Mouse (Mus musculus): Measurements from ENCODE around the gene Fam161b. TPM values are rescaled to one million over a fixed set of nuclear protein-coding genes. Genes with fewer than 3 reads are reported as not detected.

Fam161b gene
- polyA plus RNA-seq, 1 experiment from 2014 or later, result 5.9 TPM

DNA sequence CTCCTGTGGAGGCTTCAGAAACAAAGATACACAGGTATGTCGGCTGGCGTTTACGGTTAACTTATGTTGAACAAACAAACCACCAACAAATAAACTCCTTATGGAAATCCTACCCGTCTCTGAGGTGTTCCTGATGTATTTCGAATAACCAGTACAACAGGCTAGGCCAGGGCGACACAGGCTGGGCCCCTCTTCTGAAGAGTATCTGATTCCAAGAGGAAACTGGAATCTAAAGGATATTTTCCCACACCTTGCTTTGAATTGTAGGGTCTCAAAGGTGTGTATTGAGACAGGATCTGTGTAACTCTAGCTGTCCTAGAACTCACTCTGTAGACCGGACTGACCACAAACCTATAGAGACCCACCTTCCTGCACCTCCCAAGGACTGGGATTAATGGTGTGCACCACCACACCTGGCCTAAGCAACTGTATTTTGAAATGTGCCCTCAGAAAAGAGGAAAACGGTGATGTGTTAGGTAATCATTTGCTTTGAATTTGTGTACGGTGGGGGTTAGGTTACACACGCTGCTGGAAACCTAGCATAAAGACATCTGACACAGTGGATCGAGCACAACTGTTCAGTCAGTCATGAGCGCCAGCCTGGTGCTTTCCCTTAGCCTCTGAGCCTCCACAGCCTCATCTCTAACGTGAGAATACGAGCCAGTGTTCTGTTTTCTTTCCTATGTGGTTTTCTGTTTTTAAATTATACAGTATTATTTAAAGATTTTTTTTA, 35.5 kb upstream of the Fam161b start:
- WGBS, result 90% methylated on average over 14 of the region's 14 CpGs
- Histone ChIP-seq H3K9me3 (replicated peaks) (no peaks in the 10 kb centered on the region), H3K27me3 (ENCODE audit: low read depth, poor library complexity, severe bottlenecking) (no peaks in the 10 kb centered on the region), H3K27ac (replicated peaks) (no peak overlapping the region), H3K4me3 (no peak overlapping the region), H3K36me3 (no peaks in the 10 kb centered on the region), H3K4me1 (no peaks in the 10 kb centered on the region)
- DNase-seq (ENCODE audit: low spot score), result no peak

DNA sequence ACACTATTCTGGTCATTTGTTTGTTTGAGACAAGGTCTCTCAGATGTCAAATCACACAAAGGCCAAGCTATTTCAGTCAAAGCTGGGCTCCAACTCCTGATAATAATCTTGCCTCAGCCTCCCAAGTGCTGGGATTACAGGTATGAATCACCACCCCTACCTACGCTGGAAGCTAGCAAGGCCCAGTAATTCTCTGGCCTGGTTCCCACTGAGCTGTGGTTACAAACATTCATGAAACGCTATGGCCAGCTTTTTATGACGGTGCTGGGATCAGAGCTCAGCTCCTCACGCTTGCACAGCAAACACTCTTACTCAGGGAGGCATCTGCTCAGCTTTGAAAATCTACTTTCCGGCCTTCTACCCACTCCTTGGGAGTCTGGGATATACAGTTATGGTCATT, 32.2 kb upstream of the Fam161b start:
- Histone ChIP-seq H3K27ac (replicated peaks) (no peak overlapping the region), H3K4me1 (no peaks in the 10 kb centered on the region), H3K27me3 (ENCODE audit: low read depth, poor library complexity, severe bottlenecking) (no peaks in the 10 kb centered on the region), H3K4me3 (no peak overlapping the region), H3K36me3 (no peaks in the 10 kb centered on the region), H3K9me3 (replicated peaks) (no peaks in the 10 kb centered on the region)
- DNase-seq (ENCODE audit: low spot score), result no peak
- WGBS, result 94% methylated on average over 5 of the region's 5 CpGs

DNA sequence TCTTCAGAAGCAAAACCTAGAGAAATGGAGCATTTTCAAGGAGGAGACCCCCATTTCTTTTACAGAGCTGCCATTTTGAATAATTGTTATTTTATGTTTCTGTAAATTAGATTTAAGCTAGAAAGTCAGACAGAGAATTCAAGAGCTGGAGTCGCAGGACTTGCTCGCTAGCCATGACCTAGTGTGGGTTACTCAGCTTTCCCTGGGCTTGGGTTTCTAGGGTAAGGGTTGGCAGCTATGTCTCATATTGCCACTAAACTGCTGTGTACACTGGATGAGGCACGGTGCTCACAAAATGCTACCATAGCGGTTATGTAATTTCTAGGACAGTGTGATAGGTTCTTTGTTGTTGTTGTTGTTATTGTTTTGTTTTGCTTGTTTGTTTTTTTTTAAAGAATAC, 31.0 kb upstream of the Fam161b start:
- no peaks in the 10 kb centered on the region for H3K27me3 ChIP-seq (ENCODE audit: low read depth, poor library complexity, severe bottlenecking)
- H3K9me3 ChIP-seq (replicated peaks), result no peaks in the 10 kb centered on the region
- H3K4me3 ChIP-seq, result no peak overlapping the region
- no peaks in the 10 kb centered on the region for H3K36me3 ChIP-seq
- H3K4me1 ChIP-seq, result no peaks in the 10 kb centered on the region
- WGBS, result 97% methylated on average over 4 of the region's 4 CpGs
- no peak for DNase-seq (ENCODE audit: low spot score)
- no peak overlapping the region for H3K27ac ChIP-seq (replicated peaks)

GRCm38 (mm10) chr12:84390336-84390735, 28.7 kb upstream of the Fam161b start:
- H3K36me3 ChIP-seq, result no peaks in the 10 kb centered on the region
- no peak for DNase-seq (ENCODE audit: low spot score)
- no peaks in the 10 kb centered on the region for H3K27me3 ChIP-seq (ENCODE audit: low read depth, poor library complexity, severe bottlenecking)
- WGBS, result 93% methylated on average over 6 of the region's 6 CpGs
- H3K9me3 ChIP-seq (replicated peaks), result no peaks in the 10 kb centered on the region
- no peaks in the 10 kb centered on the region for H3K4me1 ChIP-seq
- no peak overlapping the region for H3K4me3 ChIP-seq
- no peak overlapping the region for H3K27ac ChIP-seq (replicated peaks)

DNA sequence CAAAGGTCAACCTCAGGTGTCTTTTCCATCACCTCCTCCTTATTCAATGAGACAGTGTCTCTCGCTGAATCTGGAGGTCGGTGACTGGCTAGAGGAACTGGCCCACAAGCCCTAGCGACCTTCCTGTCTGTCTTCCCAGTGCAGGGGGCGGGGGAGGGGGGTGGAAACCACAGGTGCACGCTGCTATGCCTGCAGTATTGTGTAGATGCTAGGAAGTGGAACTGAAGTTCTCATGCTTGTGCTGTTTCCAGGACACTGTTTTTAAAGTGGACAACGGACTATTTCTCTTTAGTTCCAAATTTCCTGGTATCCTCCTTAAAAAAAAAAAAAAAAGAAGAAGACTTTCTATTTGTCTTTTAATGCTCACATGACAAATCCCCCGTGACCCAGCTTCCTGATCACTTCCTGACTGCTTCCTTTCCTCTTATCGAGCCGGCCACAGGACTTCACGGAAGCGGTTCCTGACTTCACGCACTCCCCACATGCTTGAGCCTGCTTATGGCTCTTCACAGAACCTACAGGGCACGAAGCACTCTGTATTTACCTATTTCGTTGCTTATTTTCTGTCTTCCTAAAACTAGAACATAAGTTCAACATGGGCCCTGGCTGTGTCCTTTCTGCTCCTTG, 27.3 kb upstream of the Fam161b start:
- Histone ChIP-seq H3K4me3 (no peak overlapping the region), H3K27me3 (ENCODE audit: low read depth, poor library complexity, severe bottlenecking) (no peaks in the 10 kb centered on the region), H3K4me1 (no peaks in the 10 kb centered on the region), H3K36me3 (no peaks in the 10 kb centered on the region), H3K27ac (replicated peaks) (no peak overlapping the region), H3K9me3 (replicated peaks) (no peaks in the 10 kb centered on the region)
- DNase-seq (ENCODE audit: low spot score), result no peak
- WGBS, result 77% methylated on average over 14 of the region's 14 CpGs

GRCm38 (mm10) chr12:84388097-84388496, 26.5 kb upstream of the Fam161b start:
- H3K4me1 ChIP-seq, result no peaks in the 10 kb centered on the region
- H3K4me3 ChIP-seq, result no peak overlapping the region
- DNase-seq (ENCODE audit: low spot score), result no peak
- no peaks in the 10 kb centered on the region for H3K9me3 ChIP-seq (replicated peaks)
- H3K36me3 ChIP-seq, result no peaks in the 10 kb centered on the region
- no peaks in the 10 kb centered on the region for H3K27me3 ChIP-seq (ENCODE audit: low read depth, poor library complexity, severe bottlenecking)
- WGBS, result 88% methylated on average over 8 of the region's 8 CpGs
- no peak overlapping the region for H3K27ac ChIP-seq (replicated peaks)

- Histone ChIP-seq H3K4me1 (no peaks in the 10 kb centered on the region), H3K9me3 (replicated peaks) (no peaks in the 10 kb centered on the region), H3K36me3 (no peaks in the 10 kb centered on the region), H3K4me3 (no peak overlapping the region), H3K27me3 (ENCODE audit: low read depth, poor library complexity, severe bottlenecking) (no peaks in the 10 kb centered on the region), H3K27ac (replicated peaks) (no peak overlapping the region)
- DNase-seq (ENCODE audit: low spot score), result no peak
- WGBS, result 96% methylated on average over 4 of the region's 4 CpGs
These were observed 23.8 kb upstream of the Fam161b start for GRCm38 (mm10) chr12:84385408-84385807.

- Histone ChIP-seq H3K27me3 (ENCODE audit: low read depth, poor library complexity, severe bottlenecking) (no peaks in the 10 kb centered on the region), H3K4me1 (no peaks in the 10 kb centered on the region), H3K4me3 (no peak overlapping the region), H3K36me3 (no peaks in the 10 kb centered on the region), H3K27ac (replicated peaks) (no peak overlapping the region), H3K9me3 (replicated peaks) (no peaks in the 10 kb centered on the region)
- no peak for DNase-seq (ENCODE audit: low spot score)
- WGBS, result 94% methylated on average over 5 of the region's 5 CpGs
These were observed 23.0 kb upstream of the Fam161b start for GRCm38 (mm10) chr12:84384644-84385081.

GRCm38 (mm10) chr12:84382369-84382768, 20.7 kb upstream of the Fam161b start:
- no peak overlapping the region for H3K27ac ChIP-seq (replicated peaks)

GRCm38 (mm10) chr12:84373831-84374481, 12.3 kb upstream of the Fam161b start:
- H3K4me3 ChIP-seq, result no peak overlapping the region
- no peak overlapping the region for H3K27ac ChIP-seq (replicated peaks)
- no peaks in the 10 kb centered on the region for H3K4me1 ChIP-seq
- no peak for DNase-seq (ENCODE audit: low spot score)
- 95% methylated on average over 6 of the region's 6 CpGs for WGBS
- no peaks in the 10 kb centered on the region for H3K9me3 ChIP-seq (replicated peaks)
- no peaks in the 10 kb centered on the region for H3K27me3 ChIP-seq (ENCODE audit: low read depth, poor library complexity, severe bottlenecking)
- peaks cover 63% of the 10 kb centered on the region for H3K36me3 ChIP-seq

More at GRCm38 (mm10) chr12:84382369-84382768, 20.7 kb upstream of the Fam161b start:
- Histone ChIP-seq H3K4me1 (no peaks in the 10 kb centered on the region), H3K36me3 (no peaks in the 10 kb centered on the region), H3K4me3 (no peak overlapping the region), H3K27me3 (ENCODE audit: low read depth, poor library complexity, severe bottlenecking) (no peaks in the 10 kb centered on the region), H3K9me3 (replicated peaks) (no peaks in the 10 kb centered on the region)
- 87% methylated on average over 4 of the region's 4 CpGs for WGBS
- DNase-seq (ENCODE audit: low spot score), result no peak

DNA sequence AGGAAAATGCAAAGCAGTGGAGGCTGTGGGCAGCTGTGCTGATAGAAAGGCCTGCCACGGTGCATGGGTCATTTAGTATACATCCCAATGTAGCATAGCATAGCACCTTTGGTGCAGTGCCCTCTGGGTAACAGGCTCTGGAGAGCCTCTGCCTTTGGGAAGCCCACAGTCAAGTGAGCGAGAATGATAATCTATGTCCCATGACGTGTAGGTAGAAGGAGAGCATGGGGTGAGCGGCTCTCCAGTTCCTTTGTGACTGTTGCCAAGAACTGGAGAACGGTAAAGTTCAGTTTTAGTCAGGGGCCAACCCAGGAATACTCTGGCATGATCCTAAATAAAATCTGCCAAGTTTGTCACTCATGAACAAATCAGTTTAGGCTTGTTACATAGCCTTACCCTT, 10.0 kb upstream of the Fam161b start:
- Histone ChIP-seq H3K4me3 (no peak overlapping the region), H3K27ac (replicated peaks) (no peak overlapping the region), H3K9me3 (replicated peaks) (no peaks in the 10 kb centered on the region), H3K4me1 (no peaks in the 10 kb centered on the region), H3K27me3 (ENCODE audit: low read depth, poor library complexity, severe bottlenecking) (no peaks in the 10 kb centered on the region), H3K36me3 (peaks cover 86% of the 10 kb centered on the region)
- WGBS, result 93% methylated on average over 5 of the region's 5 CpGs
- DNase-seq (ENCODE audit: low spot score), result no peak

GRCm38 (mm10) chr12:84366971-84367370, 5.3 kb upstream of the Fam161b start:
- Histone ChIP-seq H3K27ac (replicated peaks) (no peak overlapping the region), H3K27me3 (ENCODE audit: low read depth, poor library complexity, severe bottlenecking) (no peaks in the 10 kb centered on the region), H3K9me3 (replicated peaks) (no peaks in the 10 kb centered on the region), H3K36me3 (peaks cover 53% of the 10 kb centered on the region), H3K4me1 (peaks cover 20% of the 10 kb centered on the region), H3K4me3 (no peak overlapping the region)
- WGBS, result 64% methylated on average over 9 of the region's 9 CpGs
- DNase-seq (ENCODE audit: low spot score), result no peak

- Histone ChIP-seq H3K36me3 (peaks cover 35% of the 10 kb centered on the region), H3K4me1 (peaks cover 28% of the 10 kb centered on the region), H3K27me3 (ENCODE audit: low read depth, poor library complexity, severe bottlenecking) (no peaks in the 10 kb centered on the region), H3K27ac (replicated peaks) (no peak overlapping the region), H3K9me3 (replicated peaks) (no peaks in the 10 kb centered on the region), H3K4me3 (no peak overlapping the region)
- WGBS, result 97% methylated on average over 6 of the region's 6 CpGs
- DNase-seq (ENCODE audit: low spot score), result no peak
These were observed 3.5 kb upstream of the Fam161b start for GRCm38 (mm10) chr12:84365137-84365536.

Measured in midbrain, embryonic 10.5 days (tissue).